Mouse (Mus musculus) megakaryocyte, embryonic 14.5 days (primary cell): Measurements from ENCODE around the gene Enah.

Source experiments
- FLI1 ChIP-seq: IDR thresholded peaks from 2 replicates; pipeline ENCODE4 v1.6.1; 2012; ENCODE audit warnings: low read length, inconsistent platforms, mixed read lengths
- GATA1 ChIP-seq: IDR thresholded peaks from 3 replicates; pipeline ENCODE4 v1.6.1; 2012; ENCODE audit warnings: mixed read lengths, low read length, inconsistent platforms, borderline replicate concordance

- TF ChIP-seq GATA1 = no peak
- no peak for TF ChIP-seq FLI1
Observed at GRCm38 (mm10) chr1:182052973-182053372, 33.2 kb upstream of the Enah start.
